Mouse (Mus musculus) ES-E14 (cell line): ENCODE data around the gene Foxn3.

Experiments
- CHD2 ChIP-seq: IDR thresholded peaks from 2 replicates; pipeline ENCODE4 v1.6.1; 2014; ENCODE audit warnings: mild to moderate bottlenecking, low read depth, low read length, inconsistent platforms
- ZC3H11A ChIP-seq: IDR thresholded peaks from 2 replicates; pipeline ENCODE4 v1.6.1; 2012; ENCODE audit warnings: low read depth, mild to moderate bottlenecking, inconsistent platforms, low read length, borderline replicate concordance
- ZNF384 ChIP-seq: IDR thresholded peaks from 2 replicates; pipeline ENCODE4 v1.6.1; 2012; ENCODE audit warnings: low read depth, low read length, inconsistent platforms

GRCm38 (mm10) chr12:99563219-99564059 lies at the start of gene Foxn3:
- TF ChIP-seq CHD2, result peak; percentile 88
- TF ChIP-seq ZC3H11A, result no peak
- TF ChIP-seq ZNF384, result peak; percentile 79
